Mouse (Mus musculus) G1E (cell line): ENCODE measurements around the gene Rftn1. TPM values are rescaled to one million over a fixed set of nuclear protein-coding genes. Genes with fewer than 3 reads are reported as not detected.

Experiments used
- ATAC-seq: 2 replicates; pipeline ENCODE4 v1.8.0; 2016; ENCODE audit warnings: mild to moderate bottlenecking; ENCODE audit not compliant: insufficient number of reproducible peaks, poor library complexity, low FRiP score, severe bottlenecking; ENCODE audit errors: extremely low read depth
- DNase-seq: peaks from one replicate; pipeline ENCODE4 v3.0.0; 2012; ENCODE audit warnings: low spot score
- H3K27me3 ChIP-seq: 2 replicates; pipeline ENCODE4 v1.6.1; 2012; ENCODE audit warnings: mild to moderate bottlenecking, low read length, inconsistent platforms; ENCODE audit not compliant: insufficient read depth
- H3K36me3 ChIP-seq: replicated peaks from 2 replicates; pipeline ENCODE3; 2012; ENCODE audit warnings: mild to moderate bottlenecking, inconsistent platforms
- H3K4me1 ChIP-seq: 2 replicates; pipeline ENCODE4 v1.6.1; 2012; ENCODE audit warnings: low read depth, low read length, inconsistent platforms, mixed read lengths; ENCODE audit not compliant: insufficient read depth
- H3K4me3 ChIP-seq: 2 replicates; pipeline ENCODE4 v1.5.1; 2012; ENCODE audit warnings: low read depth, mild to moderate bottlenecking, inconsistent platforms, low read length, moderate library complexity, mixed read lengths
- H3K9me3 ChIP-seq: replicated peaks from 2 replicates; pipeline ENCODE4 v1.6.1; 2012; ENCODE audit warnings: inconsistent platforms
- CTCF ChIP-seq: IDR thresholded peaks from 2 replicates; pipeline ENCODE4 v1.5.1; 2012; ENCODE audit warnings: low read depth, low read length, inconsistent platforms, mixed read lengths
- GATA1 ChIP-seq: IDR thresholded peaks from 2 replicates; pipeline ENCODE4 v1.6.1; 2012; ENCODE audit warnings: borderline replicate concordance, low read length, inconsistent platforms, mixed read lengths
- GATA2 ChIP-seq: IDR thresholded peaks from 2 replicates; pipeline ENCODE4 v1.6.1; 2012; ENCODE audit warnings: low read depth, low read length, inconsistent platforms, borderline replicate concordance
- POLR2AphosphoS5 ChIP-seq: IDR thresholded peaks from 2 replicates; pipeline ENCODE4 v1.6.1; 2012; ENCODE audit warnings: low read depth, low read length, inconsistent platforms; ENCODE audit not compliant: insufficient replicate concordance
- TAL1 ChIP-seq: conservative IDR thresholded peaks from 2 replicates; pipeline ENCODE4 v1.6.1; 2012; ENCODE audit warnings: low read depth, low read length, inconsistent platforms, mixed read lengths
- polyA plus RNA-seq: library from polyadenylated mRNA; stranded (reverse); fragments of >175 nt; gene quantifications from 2 replicates; pipeline ENCODE4 v1.2.3, GENCODE M21; 2012
- total RNA-seq, 2 experiments: library from RNA; stranded (forward) in 1 of 2; stranded (reverse) in 1 of 2; fragments of 200-1000 nt in 1 of 2; fragments of >200 nt in 1 of 2; fragmentation: Nextera tagmentation in 1 of 2; gene quantifications; 2 replicates each; pipeline ENCODE4 v1.2.3; 2014 to 2017

Rftn1 gene
- total and polyA plus RNA-seq, 3 experiments, result not detected

GRCm38 (mm10) chr17:50201828-50202445, 11.5 kb upstream of the Rftn1 start:
- Histone ChIP-seq H3K4me1 (no peaks in the 10 kb centered on the region), H3K9me3 (peaks cover 68% of the 10 kb centered on the region), H3K27me3 (no peaks in the 10 kb centered on the region), H3K4me3 (no peak overlapping the region), H3K36me3 (no peaks in the 10 kb centered on the region)
- DNase-seq (no peak), ATAC-seq (no peak)
- TF ChIP-seq GATA2 (no peak), CTCF (no peak), GATA1 (no peak), POLR2AphosphoS5 (no peak), TAL1 (no peak)

DNA sequence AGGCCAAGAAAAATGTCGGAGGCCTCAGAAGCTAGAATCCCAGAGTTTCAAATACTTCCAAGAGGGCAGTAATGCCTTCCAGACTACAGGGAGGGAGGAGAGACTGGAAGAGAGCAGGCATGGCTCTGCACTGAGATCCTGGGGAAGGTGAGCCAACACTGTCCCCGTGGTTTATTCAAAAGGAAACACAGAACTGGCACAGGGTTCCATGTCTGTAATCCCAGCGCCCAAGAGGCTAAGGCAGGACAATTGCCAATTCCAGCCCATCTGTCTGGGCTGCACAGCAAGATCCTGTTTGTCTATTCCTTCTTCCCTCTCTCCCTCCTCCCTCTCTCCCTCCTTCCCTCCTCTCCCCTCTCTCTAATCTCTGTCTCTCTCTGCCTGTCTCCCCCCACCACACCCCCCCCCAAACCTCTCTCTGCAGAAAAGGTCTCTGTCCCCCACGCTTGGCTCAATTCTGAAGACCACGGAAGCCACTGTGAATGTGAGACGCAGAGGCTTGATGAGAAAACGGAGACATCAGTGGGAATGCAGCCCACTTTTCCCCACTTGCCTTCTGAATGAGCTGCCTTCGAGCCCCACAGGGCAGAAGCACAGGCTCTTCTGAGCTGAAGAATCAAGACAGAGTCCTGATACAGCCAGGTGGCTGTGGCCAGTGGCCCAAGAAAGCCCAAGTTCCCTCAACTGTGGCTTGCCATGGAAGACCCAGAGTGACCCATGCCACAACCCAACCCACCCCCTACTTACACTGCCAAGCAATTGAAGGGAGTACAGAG, 8.8 kb upstream of the Rftn1 start:
- Histone ChIP-seq H3K27me3 (no peaks in the 10 kb centered on the region), H3K4me1 (no peaks in the 10 kb centered on the region), H3K9me3 (peaks cover 86% of the 10 kb centered on the region), H3K36me3 (no peaks in the 10 kb centered on the region), H3K4me3 (no peak overlapping the region)
- no peak for DNase-seq
- ATAC-seq, result no peak
- TF ChIP-seq TAL1 (no peak), GATA1 (no peak), GATA2 (no peak), CTCF (no peak), POLR2AphosphoS5 (no peak)

GRCm38 (mm10) chr17:50197572-50197971, 7.1 kb upstream of the Rftn1 start:
- DNase-seq, result no peak
- no peak for TF ChIP-seq CTCF
- no peak for TF ChIP-seq TAL1
- no peak for TF ChIP-seq GATA2
- TF ChIP-seq POLR2AphosphoS5, result no peak
- no peak for TF ChIP-seq GATA1
- no peaks in the 10 kb centered on the region for H3K36me3 ChIP-seq
- no peak for ATAC-seq
- no peaks in the 10 kb centered on the region for H3K27me3 ChIP-seq
- peaks cover 86% of the 10 kb centered on the region for H3K9me3 ChIP-seq
- H3K4me1 ChIP-seq, result no peaks in the 10 kb centered on the region
- no peak overlapping the region; the same call in 1 of the 2 replicates for H3K4me3 ChIP-seq

GRCm38 (mm10) chr17:50196005-50196672, 5.7 kb upstream of the Rftn1 start:
- Histone ChIP-seq H3K4me3 (no peak overlapping the region), H3K27me3 (no peaks in the 10 kb centered on the region), H3K4me1 (no peaks in the 10 kb centered on the region), H3K9me3 (peaks cover 84% of the 10 kb centered on the region), H3K36me3 (no peaks in the 10 kb centered on the region)
- TF ChIP-seq TAL1 (no peak), GATA1 (no peak), POLR2AphosphoS5 (no peak), GATA2 (no peak), CTCF (no peak)
- no peak for DNase-seq
- no peak for ATAC-seq

DNA sequence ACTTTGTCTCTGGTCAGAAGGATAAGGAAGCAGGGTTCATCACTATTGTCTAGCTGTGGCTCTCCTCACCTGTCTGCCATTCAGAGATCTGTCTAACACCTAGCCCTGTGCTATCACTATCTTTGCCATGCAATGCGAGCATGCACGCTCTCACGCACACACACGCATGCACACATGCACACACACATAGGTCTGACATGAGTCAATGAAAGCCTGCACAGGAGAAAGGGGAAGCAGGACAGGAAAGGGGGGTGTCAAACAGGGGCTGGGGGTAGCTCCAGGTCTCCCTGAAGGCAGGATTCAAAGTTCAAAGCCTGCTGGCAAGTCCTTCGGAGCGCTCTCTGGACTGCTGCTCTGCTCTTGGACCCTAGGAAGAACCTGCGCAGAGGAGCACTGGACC, 4.9 kb upstream of the Rftn1 start:
- TF ChIP-seq POLR2AphosphoS5 (no peak), GATA1 (no peak), CTCF (no peak), TAL1 (no peak), GATA2 (no peak)
- H3K4me3 ChIP-seq, result no peak overlapping the region
- H3K27me3 ChIP-seq, result no peaks in the 10 kb centered on the region
- ATAC-seq, result no peak
- peaks cover 84% of the 10 kb centered on the region for H3K9me3 ChIP-seq
- no peak for DNase-seq
- H3K4me1 ChIP-seq, result no peaks in the 10 kb centered on the region
- no peaks in the 10 kb centered on the region for H3K36me3 ChIP-seq

DNA sequence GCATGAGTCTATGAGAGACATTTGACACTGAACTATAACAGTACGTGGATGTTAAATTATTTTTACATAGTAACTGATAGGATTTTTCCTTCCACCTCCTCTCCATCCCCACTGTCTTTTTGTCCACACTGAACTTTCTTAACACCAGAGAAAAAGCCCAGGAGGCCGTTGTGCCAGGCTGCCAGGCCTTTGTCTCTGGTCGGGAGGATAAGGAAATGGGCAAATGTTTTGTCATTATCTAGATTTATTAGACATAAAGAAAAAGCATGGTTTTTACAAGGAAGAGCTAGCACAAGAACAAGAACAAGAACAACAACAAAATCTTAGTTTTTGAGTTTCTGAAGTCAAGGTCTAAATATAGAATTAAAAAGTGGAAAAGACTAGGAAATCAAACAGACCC, 4.1 kb upstream of the Rftn1 start:
- TF ChIP-seq GATA2, result no peak
- Histone ChIP-seq H3K27me3 (no peaks in the 10 kb centered on the region), H3K4me3 (no peak overlapping the region), H3K4me1 (no peaks in the 10 kb centered on the region), H3K9me3 (peaks cover 84% of the 10 kb centered on the region), H3K36me3 (no peaks in the 10 kb centered on the region)
- no peak for ATAC-seq
- no peak for DNase-seq
